Mouse (Mus musculus): ENCODE measurements around the gene Nphs1.

Nphs1 gene

DNA sequence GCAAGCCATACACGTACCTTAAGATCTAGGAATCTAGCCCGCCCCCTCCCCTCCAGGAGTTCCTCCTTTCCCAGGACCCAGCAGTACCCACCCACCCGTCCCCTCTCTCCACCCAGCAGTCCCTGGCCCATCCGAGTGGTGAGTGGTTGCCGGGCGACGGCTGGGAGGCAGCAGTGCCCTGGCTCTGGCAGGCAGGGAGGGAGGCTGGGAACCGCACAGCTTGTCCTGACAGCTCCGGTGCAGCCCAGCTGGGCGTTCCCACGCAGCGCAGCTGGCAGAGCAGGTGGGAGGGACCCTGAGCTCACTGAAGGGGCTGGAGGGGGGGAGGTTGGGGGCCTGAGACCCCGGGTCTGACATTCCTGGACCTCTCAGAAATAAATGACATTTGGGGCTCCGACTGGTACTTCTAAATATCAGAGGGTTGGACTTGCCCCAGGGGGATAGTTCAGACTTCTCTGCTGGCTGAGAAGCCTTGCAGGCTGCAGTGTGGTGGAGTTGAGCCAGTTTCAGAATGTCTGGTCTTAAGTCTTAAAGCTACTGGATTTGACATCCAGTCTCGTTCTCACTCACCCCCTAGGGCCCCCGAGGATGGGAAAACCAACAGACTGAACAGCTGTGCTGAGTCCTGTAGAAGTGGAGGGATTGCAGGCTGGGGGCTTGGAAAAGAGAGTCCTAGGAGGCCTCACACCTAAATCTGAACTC, at the start of gene Nphs1, which contains the start of gene Kirrel2:
TSS of gene Nphs1 (plus strand) at position 687 of the 702 bp plus-strand sequence.
TSS of gene Kirrel2 (minus strand) at position 62 of the 702 bp plus-strand sequence.
- DNase-seq (ENCODE audit: low read depth, low spot score), result no peak

DNA sequence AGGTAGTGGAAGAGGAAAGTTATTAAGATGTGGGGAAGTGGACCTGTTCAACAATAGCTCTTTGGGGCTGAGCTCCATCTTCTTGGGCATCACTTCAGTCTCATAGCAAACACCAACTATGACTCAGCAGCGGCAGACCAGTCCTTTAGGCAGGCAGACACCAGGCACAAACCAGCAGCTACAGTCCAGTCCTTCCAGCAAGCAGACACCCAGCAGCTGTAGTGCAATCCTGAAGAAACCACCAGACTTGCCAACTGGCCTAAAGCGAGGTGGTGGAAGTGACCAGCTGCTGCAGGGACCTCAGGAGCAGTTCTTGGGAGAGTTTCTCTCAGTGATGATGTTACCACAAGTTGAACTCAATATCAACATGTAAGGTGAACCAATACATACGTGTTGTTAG, 49.5 kb upstream of the Nphs1 start:
- DNase-seq (ENCODE audit: low read depth, low spot score), result no peak

- no peak for DNase-seq (ENCODE audit: low read depth, low spot score)
These were observed 48.3 kb upstream of the Nphs1 start for GRCm38 (mm10) chr7:30409789-30410188.

DNA sequence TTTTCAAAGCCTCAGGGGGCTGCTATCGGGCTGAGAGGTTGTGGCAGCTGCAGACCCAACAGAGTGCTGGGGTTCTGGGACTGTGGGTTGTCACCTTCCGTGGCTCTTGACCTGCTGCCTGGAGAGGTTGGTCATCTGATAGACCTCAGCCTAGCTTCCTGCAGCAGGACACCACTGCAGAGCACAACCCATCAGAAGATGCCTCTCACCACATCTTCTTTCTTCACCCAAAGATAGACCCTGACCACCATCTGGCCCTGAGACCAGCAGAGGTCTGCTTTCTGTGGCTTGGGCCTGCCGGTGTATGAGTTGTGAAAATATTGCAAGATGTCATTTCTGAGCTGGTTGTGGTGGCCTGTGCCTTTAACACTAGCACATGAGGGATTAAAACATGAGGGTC, 47.1 kb upstream of the Nphs1 start:
- DNase-seq (ENCODE audit: low read depth, low spot score), result no peak

DNA sequence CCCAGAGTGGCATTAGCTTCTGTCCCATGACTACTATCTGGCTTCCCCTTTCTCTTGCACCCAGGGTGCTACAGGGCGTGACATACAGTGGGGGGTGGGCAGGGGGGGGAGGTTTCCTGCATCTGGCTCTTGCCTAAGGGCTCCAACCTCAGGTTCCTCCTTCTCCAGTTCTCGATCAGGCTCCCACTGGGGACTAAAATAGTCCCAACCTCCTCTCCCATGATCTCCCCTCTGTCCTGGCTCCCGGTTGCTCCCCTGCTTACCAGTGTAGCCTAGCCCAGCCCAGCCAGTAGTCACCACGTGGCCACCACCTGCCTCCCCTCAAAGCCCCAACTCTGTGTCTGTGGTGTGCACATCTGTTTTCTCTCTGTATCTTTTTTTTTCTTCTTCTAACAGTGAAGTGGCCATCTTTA, 45.4 kb upstream of the Nphs1 start:
- DNase-seq (ENCODE audit: low read depth, low spot score), result no peak

DNA sequence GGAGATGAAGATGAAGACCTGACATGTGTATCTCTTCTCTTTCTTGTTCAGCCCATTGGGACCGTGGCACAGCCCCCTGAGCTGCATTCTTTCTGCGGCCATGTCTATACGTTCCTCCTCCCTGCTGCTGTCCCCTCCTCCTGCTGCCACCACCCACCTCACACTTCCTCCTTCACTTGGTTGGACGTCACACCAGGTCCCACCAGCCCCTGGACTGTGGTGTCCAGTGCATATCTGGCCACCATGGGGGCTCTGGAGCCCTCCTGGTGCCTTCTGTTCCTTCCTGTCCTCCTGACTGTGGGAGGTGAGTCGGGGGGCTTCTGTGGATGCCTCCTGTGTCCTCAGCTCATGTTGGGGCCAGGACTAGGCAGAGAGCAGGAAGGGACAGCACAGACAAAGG, 44.5 kb upstream of the Nphs1 start, which contains the start of gene Tyrobp:
TSS of gene Tyrobp (plus strand) at position 165 of the 400 bp plus-strand sequence.
- no peak for DNase-seq (ENCODE audit: low read depth, low spot score)

DNA sequence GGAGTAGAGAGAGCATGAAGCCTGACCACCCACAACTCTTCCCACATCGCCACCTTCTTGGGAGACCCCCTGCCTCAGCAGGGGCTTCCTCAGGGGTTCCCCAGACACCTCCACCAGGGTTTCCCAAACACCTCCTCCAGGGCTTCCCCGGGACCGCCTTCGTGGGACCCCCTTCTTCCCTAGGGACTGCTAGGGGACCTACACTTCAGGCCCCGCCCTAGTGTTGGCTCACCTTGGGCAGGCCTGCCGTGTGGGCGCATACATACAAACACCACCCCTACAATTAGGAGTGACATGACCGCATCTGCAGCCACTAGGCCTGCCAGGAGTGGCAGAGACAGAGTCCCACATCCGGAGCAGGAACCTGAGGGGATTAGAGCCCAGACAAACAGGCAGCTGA, 40.3 kb upstream of the Nphs1 start:
- DNase-seq (ENCODE audit: low read depth, low spot score), result no peak

GRCm38 (mm10) chr7:30419561-30420499, 38.3 kb upstream of the Nphs1 start, which contains the start of gene Hcst:
Hcst (minus strand) TSS chr7:30419854.
- DNase-seq (ENCODE audit: low read depth, low spot score), result no peak

GRCm38 (mm10) chr7:30420673-30421072, 37.4 kb upstream of the Nphs1 start:
- no peak for DNase-seq (ENCODE audit: low read depth, low spot score)

GRCm38 (mm10) chr7:30421175-30421889, 36.8 kb upstream of the Nphs1 start, which contains the start of gene Nfkbid:
Nfkbid (plus strand) TSS chr7:30421732.
- no peak for DNase-seq (ENCODE audit: low read depth, low spot score)

DNA sequence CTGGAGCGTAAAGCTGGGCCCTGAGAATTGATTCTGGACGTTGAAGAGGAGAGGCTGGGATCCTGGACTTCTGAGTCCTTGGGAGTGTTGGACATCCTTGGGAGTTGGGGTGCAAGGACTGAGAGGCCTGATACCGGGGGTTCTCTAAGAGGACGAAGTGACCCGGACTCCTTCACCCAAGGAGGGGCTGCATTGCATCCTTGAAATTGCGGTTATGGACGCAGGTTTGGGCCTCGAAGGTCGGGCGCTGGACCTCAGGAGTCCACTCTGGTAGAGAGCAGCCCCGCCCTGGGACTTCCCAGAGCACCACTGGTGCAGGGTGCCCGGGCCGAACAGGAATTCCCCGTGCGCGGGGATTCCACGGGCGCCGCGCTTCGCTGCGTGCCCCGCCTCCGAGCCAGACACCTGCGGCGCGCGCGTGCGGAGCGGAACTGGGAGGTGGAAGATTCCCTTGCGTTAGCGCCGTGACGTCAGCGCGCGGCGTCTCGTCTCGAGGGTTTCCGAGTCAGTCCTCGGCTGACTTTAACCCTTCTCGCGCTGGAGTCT, 36.2 kb upstream of the Nphs1 start:
- DNase-seq (ENCODE audit: low read depth, low spot score), result peak; percentile 89

DNA sequence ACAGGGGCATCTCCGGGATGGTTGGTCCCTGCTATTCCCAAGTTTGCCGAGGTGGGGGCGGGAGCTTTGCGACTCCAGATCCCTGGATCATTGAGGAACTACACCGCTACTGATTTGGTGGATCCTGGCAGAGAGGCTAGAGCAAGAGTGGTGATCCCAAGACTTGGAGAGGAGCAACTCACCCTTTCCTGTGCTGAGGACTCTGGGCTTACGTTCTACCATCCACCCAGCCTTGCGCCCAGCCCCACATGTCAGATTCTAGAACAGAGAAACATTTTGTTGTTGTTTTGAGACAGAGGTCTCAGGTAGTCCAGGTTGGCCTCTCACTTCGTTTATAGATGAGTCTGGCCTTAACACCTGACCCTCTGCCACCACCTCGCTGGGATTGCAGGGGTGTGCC, 35.6 kb upstream of the Nphs1 start:
- no peak for DNase-seq (ENCODE audit: low read depth, low spot score)

- DNase-seq (ENCODE audit: low read depth, low spot score), result no peak
These were observed 35.0 kb upstream of the Nphs1 start for GRCm38 (mm10) chr7:30423071-30423641.

DNA sequence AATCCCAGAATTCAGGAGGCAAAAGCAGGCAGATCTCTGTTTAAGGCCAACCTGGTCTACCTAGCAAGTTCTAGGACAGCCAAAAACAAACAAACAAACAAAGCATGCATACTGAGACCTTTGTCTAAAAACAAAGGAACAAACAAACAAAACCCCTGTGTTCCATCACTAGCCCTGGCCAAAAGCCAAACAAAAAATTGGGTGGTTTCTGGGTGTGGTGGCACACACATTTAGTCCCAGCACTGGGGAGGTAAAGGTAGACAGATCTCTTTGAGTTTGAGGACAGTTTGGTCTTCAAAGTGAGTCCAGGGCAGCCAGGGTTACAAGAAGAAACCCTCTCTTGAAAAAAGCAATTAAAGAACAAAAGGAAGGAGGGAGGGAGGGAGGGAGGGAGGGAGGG, 28.8 kb upstream of the Nphs1 start:
- no peak for DNase-seq (ENCODE audit: low read depth, low spot score)

DNA sequence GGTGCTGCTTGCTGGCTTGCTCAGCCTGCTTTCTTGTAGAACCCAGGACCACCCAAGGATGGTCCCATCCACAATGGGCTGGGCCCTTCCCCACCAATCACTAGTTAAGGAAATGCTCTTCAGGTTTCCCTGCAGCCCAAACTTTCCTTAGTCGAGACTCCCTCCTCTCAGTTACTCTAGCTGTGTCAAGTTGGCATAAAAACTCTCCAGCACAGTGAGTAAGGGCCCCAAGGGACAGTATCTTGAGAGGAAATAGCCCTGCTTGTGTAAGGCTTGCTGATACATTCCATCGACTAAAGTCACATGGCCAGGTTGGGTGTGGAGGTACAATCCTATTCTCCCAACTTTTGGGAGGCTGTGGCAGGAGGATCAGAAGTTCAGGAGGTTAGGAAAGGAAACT, 27.9 kb upstream of the Nphs1 start:
- DNase-seq (ENCODE audit: low read depth, low spot score), result no peak

DNA sequence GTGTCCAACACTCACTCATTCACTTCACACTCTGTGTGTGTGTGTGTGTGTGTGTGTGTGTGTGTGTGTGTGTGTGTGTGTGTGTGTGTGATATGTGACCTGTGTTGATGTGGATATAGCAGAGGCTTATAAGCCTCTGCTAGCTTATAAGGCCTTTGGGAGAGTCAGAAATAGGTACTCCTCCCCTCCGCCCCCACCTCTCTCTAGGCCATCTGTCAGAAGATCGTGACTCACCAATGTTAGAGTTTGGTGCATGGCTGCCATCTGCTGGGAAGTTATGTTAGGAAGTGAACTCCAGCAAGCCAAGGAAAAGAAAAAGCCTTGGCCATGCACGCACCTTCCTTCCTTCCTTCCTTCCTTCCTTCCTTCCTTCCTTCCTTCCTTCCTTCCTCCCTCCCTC, 26.3 kb upstream of the Nphs1 start:
- peak; percentile 91 for DNase-seq (ENCODE audit: low read depth, low spot score)

DNA sequence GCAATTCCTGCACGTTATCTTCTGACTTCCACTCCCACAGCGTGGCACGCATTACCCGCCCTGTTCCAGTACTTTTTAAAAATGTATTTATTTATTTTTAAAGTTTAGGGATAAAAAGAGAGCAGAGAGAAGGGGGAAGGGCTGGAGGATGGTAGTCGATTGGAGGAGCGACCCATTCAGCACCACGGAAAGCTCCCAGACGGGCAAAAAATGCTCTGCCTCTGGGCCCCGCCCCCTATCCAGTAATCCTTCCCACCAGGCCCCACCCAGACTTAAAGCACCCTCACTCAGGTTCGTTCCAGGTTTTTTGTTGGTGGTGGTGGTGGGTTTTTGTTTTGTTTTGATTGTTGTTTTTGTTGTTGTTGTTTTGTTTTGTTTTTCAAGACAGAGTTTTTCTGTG, 23.9 kb upstream of the Nphs1 start:
- no peak for DNase-seq (ENCODE audit: low read depth, low spot score)

DNA sequence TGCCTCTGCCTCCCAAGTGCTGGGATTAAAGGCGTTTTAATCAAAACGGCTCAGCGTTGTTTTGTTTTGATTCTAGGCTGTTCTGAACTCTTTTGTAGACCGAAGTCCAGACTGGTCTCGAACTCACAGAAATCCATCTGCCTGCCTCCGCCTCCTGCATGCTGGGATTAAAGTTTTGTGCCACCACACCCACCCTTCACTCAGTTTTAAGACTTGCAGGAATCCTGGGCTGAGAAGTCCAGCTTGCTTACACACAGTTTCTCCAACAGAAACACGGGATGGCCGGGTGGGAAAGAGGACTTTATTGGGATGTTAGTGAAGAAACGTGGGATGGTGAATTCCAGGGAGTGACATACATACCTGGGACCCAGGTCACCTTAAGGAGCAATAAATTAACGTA, 23.4 kb upstream of the Nphs1 start:
- no peak for DNase-seq (ENCODE audit: low read depth, low spot score)

- no peak for DNase-seq (ENCODE audit: low read depth, low spot score)
These were observed 23.0 kb upstream of the Nphs1 start for GRCm38 (mm10) chr7:30435156-30435555.

DNA sequence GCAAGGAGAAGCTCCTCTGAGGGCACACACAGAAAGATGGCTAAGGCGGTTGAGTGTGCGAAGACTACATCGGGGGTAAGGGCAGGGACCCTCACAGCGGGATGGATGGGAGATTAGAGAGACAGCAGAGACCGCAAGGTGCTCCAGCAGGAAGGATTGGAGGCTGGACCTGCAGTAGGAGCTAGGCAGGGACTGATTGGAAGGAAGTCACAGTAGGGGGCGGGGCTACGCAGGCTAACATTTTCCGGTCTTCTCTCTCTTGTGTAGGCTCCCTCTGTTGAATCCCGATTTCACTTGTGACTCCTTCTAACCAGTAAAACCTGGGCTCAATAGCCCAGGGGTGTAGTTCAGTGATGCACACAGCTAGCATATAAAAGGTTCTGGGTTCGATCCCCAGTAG, 21.2 kb upstream of the Nphs1 start:
- DNase-seq (ENCODE audit: low read depth, low spot score), result no peak

DNA sequence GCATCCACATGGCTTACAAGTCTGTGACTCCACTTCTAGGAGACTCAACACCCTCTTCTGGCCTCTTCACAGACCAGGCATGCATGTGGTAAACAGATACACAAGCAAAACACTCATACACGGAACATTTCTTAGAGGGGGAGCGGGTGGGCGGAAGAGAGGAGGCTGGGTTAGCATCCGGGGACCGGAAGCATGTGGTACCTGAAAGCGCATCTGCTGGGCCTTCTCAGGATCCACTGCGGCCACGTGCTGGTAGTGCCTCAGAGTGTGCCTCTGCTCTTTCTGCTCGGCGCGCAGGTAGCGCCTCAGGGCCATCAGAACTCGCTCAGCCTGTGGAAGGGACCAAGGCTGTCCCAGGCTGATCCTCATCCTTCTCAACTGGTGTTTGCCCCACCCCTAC, 18.4 kb upstream of the Nphs1 start:
- no peak for DNase-seq (ENCODE audit: low read depth, low spot score)
